Mouse (Mus musculus): ENCODE data around the gene Rgs6. TPM values are rescaled to one million over a fixed set of nuclear protein-coding genes. Genes with fewer than 3 reads are reported as not detected.

Gene Rgs6
- total RNA-seq, 2 experiments from 2014 or later: 12.6 to 13.8 TPM

DNA sequence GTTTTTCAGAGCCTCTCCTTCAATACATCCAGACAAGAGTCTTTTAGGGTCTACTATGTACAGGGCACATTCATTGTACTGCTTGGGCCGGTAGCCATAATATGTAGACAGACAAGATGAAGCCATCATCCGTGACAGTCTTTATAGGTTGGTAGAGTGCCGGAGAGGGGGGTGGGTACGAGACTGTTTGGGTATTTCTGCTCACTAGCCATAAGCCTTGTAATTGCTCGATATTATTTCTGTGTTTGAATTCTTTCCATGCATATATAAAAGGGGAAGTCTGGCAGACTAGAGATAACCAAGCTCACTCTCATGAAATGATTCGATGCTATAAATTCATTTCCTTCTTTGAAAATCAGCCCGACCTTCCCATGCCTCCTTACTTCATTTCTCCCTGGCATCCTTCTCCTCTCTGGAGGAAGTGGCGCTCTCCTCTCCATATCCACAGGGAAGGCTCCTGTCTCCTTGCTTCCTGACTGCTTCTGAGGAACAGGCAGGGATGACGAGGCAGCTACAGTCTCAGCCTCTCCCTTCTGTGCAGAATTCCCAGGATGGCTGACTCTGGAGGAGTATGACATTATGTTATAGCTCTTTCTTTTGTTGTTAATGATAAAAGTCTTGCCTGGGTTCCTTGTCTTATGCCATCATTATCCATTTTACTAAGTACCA, 416.1 kb downstream of the Rgs6 start:
- intact Hi-C loops (cut with DNase I): no loop called here
- DNase-seq (ENCODE audit: low spot score): no peak

DNA sequence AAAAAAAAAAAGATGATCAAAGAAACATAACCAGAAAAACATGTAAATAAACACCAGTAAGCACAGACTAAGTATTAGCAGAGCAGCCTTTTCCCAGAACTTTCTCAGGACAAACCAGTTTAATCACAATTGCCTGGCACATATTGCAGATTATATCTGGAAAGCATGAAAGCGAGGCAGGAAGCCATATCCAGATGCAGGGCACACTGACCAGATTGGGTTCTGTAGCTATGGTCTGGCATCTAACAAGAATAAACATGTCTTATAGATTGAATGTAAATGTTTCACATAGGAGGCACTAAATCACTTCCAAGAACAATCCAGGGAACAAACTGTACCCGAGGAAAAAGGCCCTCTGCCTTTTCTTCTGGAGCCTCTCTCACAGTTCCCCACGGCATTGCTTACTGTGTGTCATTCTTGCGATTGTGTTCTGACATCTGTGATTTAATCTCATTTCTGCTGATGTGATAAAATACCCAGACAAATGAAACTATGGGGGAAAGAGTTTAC, 423.0 kb downstream of the Rgs6 start:
- intact Hi-C loops (cut with DNase I): loop anchor here (10.0 kb wide), 2 partner anchors 396 to 426 kb away; partner anchors contain the start of gene Rgs6
- DNase-seq (ENCODE audit: low spot score): no peak

DNA sequence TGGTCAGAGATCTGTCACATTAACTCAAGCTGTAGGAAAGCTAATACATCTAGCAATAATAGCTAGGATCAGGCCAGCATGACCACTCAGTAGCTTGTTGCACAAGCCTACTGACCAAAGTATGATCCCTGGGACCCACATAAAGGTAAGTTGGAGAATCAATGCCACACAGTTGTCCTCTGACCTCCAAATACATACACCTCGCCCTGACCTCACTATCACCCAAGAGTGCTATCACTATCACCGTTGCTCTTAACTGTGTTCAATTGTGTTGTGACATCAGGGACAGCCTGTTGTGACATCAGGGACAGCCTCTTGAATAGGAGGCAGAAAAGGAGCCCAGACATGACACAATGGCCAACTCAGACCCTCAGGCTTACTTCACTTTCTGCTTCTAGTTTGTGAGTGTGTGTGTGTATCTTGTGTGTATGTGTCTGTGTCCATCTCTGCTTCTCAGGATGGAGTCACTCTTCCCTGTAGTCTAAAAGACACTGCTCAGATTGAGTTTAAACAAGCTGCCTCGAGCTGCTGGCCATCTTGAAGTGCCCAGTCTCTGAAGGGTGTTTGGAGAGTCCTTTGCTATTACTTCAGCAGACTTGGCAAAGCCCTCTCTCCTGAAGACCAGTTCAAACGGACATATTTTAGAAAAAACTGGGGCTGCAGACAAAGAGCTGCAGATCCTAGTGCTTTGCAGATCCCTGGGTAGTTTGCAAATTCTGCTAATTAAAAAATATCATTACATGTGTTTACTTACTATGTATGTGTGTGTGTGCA, 426.0 kb downstream of the Rgs6 start:
- DNase-seq (ENCODE audit: low spot score): no peak
- intact Hi-C loops (cut with DNase I): loop anchor here (10.0 kb wide), 2 partner anchors 399 to 429 kb away; partner anchors contain the start of gene Rgs6

DNA sequence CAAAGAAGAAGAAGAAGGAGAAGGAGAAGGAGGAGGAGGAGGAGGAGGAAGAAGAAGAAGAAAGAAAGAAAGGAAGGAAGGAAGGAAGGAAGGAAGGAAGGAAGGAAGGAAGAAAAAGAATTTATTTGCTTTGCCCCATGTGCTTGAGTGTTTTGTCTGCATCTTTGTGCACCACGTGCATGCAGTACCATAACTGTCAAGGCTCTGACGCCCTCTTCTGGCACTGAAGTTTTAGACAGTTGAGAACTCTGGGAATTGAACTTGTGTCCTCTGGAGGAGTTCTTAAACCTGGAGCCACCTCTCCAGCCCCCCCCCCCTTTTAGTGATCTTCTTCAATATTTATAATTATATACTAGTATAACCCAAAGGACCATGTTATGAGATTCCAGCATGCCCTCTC, 426.8 kb downstream of the Rgs6 start:
- intact Hi-C loops (cut with DNase I): loop anchor here (10.0 kb wide), 2 partner anchors 400 to 430 kb away; partner anchors contain the start of gene Rgs6
- DNase-seq (ENCODE audit: low spot score): no peak

DNA sequence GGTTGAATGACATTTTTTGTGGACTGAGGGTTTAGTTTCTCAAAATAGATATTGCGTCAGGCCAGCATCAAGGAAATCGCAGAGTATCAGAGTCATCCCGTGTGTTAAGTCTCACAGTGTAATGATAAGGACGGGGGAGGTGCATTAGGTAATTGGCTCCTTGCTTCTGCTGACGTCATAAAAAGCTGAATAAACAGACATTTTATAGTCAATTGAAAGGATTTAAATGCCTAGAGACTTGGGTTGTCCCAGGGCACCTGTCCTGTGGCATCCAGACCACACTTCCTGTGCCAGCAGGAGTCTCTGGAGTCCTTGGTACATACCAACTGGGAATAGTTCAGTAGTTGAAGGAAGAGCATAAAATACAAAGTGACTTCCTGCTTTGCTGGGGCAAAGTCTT, 427.3 kb downstream of the Rgs6 start:
- DNase-seq (ENCODE audit: low spot score): no peak
- intact Hi-C loops (cut with DNase I): loop anchor here (10.0 kb wide), 2 partner anchors 401 to 431 kb away; partner anchors contain the start of gene Rgs6

DNA sequence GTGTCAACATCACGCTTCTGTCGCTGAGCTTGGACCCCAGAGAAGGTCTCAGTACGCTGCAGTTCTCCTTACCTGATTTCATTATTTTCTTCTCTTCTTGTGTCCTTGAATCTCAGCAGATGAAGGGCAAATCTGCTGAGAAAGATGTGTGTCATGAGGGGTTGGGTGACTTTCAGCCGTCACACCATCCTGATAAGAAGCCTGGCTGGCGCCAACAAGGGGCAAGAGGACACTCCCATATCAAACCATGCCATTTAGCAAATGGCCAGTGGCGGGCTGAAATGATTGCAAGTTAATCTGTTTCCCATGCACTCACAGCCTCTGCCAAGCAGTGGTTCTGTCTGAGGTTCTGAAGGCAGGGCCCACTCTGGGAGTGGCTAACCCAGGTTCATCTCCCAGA, 428.4 kb downstream of the Rgs6 start:
- intact Hi-C loops (cut with DNase I): loop anchor here (2.0 to 10.0 kb wide), 3 partner anchors 316 to 432 kb away; partner anchors contain the start of gene Rgs6
- DNase-seq (ENCODE audit: low spot score): no peak

DNA sequence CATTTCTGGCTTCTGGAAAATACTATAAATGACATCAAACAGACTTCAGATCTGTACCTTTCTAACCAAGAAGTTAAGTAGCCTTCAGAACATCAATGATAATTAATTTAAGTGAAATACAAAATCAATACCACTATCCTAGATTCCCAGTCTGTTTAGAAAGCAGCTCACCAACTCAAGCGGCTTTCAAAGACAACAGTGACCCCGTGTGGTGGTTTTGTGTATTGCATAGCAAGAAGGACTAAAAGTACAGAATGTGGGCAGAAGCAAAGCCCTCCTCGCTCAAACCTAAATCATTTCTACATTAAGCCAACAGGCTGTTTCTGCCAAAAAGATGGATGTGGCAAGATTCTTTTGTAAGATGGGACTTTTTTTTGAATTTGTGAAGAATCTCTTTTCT, 429.9 kb downstream of the Rgs6 start:
- intact Hi-C loops (cut with DNase I): loop anchor here (1.0 to 10.0 kb wide), 4 partner anchors 71 to 520 kb away; partner anchors contain the start of gene Rgs6
- peak; percentile 28 for DNase-seq (ENCODE audit: low spot score)

DNA sequence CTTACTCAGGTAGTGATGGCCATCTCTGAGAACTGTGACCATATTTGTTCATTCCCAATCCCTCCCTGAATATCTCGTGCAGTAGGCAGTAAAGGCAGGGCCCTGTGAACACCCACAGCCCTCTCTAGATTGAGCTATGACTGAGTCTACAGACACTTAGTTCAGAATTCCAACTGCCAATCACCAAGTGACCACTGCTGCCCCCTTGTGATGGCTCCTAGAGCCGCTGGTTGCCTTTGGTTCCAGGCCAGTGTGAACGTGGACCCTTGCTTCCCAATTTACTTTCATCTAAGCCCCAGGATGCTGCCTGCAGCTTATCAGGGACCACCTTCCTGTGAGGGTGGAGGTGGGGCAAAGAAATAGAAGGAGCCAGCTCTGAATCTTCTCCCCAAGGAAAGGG, 438.9 kb downstream of the Rgs6 start:
- intact Hi-C loops (cut with DNase I): no loop called here
- no peak for DNase-seq (ENCODE audit: low spot score)

DNA sequence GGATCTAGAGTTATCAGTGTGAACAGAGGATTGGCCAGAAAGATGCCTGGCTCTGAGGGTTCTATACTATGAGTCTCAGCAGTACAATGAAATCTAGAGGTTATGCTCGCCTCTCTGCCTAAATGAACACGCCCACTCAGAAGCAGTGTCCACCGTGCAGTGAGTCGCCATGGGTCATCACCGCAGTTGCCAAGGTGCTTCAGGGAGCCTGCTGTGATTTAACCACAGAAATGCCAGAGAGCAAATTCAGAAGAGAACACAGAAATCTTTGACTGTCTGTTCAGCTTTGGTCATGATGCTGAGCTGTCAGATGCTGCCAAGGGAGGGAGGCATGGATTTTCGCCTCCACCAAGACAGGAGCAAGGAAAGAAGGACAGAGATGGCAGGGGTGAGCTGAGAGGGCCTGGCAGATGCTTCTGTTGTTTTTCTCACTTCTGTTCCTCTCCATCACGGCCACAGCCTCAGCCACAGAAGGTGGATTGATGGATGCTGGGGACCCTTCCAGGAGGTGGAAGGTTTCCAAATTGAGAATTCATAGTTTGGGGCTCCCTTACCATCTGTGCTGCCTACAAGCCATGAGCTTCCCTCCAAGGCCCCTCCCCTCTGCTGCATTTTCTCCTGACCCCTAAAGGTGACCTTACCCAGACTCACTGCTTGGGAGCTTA, 445.2 kb downstream of the Rgs6 start:
- intact Hi-C loops (cut with DNase I): no loop called here
- DNase-seq (ENCODE audit: low spot score): no peak

DNA sequence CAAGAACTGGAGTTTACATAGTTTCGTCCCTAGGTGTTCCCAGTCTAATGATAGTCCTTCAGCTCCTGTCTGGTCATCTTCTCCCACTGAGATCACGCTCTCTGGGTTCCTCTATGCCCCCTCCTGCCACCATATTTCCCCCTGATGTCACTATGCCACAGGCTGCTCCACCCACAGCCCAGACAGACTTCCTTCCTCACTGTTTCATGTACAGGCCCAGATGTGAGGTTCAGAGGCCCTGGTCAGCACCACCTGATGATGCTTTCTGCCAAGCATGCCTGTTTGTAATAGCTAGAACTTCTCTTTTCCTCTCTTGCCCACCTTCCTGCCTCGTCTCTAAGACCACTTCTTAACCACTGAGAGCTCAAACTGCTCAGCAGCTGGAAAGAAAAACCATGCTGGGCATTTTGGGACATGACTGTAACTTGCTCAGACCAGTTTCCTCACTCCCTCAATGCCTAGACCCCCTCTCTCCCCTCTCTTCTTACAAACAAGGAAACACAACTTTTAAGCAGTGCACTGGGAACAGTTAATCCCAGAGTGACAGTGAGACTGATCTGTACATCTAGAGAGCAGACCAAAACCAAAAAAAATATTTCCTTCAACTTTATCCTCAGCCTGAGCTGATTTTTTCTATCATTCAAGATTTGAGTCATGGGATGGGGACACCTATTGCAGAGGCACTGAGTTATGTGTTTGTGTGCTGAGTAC, 446.9 kb downstream of the Rgs6 start:
- no peak for DNase-seq (ENCODE audit: low spot score)
- intact Hi-C loops (cut with DNase I): no loop called here

DNA sequence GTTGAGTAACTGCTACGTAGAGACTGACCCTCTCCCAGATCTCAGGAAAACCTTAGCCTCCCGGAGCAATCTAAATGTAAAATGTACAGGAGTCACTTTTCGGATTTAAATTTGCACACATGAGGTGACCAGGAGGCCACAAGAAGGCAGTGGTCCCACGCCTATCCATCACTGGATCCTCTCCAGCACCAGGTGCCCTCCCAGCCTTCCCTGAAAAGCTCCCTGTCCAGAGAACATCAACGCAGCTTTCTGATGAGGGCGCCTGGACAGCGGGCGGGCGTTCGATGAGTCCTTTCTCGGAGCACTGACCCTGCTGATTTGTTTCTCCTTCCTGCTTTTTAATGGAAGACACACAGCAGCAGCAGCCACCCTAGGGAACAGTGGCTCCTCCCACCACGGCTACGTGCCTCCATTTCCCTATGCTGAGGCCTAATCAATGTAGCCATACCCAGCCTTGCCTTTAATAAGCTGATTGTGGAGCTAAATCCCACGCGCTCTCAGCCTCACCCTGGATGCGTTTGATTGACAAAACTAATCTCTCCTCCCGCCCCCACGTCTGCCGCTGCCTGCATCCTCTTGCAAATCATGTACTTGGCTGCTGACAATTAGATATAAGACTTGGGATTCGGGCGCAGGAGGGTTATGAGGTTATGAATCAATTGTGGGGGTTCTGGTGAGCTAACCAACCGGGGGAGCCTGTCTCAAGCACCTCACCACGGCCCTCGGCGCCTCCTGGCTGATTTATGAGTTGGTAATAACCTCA, 449.9 kb downstream of the Rgs6 start:
- DNase-seq (ENCODE audit: low spot score): no peak
- intact Hi-C loops (cut with DNase I): no loop called here

DNA sequence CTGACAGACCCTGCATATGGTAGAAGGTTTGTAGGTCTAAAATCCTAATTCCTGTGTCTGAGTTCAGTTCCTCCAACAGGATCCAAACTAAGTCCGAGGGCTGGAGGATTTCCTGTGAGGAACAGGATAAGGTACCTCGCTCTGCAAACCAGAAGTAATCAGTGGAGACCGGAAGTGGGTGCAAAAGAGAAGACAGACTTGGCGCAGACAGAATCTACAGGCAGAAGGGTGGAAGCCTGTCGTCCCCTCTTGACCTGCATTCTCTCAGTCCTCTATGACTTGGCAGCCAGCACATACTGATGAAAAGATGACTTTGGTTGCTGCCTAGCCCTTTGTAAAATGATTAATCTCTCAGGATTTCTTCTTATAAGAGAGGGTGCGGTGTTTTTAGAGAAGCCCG, 450.7 kb downstream of the Rgs6 start:
- no peak for DNase-seq (ENCODE audit: low spot score)
- intact Hi-C loops (cut with DNase I): no loop called here

DNA sequence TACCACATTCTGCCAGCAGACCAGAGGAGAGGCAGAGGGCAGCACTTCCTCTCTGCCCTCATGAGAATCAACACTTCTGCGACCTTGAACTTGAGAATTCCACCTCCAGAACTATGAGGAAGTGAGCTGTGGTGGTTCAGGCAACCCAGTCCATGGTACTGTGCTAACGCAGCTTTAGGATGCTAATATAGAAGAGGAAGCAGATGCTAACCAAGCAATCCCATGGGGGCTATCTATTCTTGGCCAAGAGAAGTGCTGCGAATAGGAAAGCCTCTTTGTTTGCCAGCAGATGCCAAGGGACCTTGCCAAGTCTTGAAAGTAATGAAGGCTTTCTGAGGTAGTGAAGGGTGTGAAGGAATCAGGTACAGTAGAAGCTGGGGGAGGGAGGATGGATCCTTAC, 451.8 kb downstream of the Rgs6 start:
- no peak for DNase-seq (ENCODE audit: low spot score)
- intact Hi-C loops (cut with DNase I): no loop called here

DNA sequence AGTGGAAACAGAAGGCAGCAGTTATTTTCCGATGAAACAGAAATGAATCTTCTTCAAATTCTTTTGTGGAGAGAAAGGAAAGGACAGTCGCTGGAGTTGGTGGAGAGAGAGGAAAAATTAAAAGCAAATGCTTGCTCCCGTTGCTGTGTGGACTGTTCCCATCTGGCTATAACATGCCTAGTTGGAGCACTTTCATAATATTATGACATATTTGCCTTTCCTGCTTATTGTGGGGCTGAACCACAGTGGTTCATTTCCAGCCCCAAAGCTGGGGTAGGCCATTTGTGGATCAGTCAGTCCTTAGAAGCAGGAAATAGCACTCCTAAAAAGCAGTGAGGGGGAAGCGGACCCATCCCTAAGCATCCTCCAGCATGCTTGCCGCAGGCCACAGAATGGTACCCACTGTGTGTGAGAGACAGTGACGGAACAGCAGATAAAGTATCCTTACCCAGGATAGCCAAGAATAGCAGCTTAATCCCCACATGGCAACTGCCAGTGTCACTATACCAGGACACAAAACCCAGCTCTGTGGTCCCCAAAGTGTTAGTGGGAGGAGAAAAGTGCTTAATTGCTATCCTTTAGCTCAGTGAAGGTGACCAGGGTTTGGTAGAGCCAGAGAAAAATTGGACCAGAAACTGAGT, 456.0 kb downstream of the Rgs6 start:
- intact Hi-C loops (cut with DNase I): no loop called here
- no peak for DNase-seq (ENCODE audit: low spot score)

DNA sequence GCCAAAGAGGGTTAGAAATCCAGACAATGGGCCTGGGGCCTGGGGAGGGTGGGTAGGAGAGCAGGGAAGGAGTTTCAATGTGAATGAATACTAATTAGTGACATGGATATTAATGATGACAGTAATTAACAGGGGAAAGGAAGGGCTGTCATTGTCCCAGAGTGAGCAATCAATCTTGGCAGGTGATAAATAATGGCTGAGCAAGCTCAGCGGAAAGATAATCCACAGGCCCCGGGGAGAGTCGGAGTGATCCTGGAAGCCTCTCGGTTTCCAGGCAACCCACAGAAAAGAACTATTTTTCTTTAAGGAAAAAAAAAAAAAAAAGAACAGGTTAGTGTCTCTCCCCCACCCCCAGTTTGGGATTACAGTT, 456.5 kb downstream of the Rgs6 start:
- intact Hi-C loops (cut with DNase I): no loop called here
- DNase-seq (ENCODE audit: low spot score): no peak

DNA sequence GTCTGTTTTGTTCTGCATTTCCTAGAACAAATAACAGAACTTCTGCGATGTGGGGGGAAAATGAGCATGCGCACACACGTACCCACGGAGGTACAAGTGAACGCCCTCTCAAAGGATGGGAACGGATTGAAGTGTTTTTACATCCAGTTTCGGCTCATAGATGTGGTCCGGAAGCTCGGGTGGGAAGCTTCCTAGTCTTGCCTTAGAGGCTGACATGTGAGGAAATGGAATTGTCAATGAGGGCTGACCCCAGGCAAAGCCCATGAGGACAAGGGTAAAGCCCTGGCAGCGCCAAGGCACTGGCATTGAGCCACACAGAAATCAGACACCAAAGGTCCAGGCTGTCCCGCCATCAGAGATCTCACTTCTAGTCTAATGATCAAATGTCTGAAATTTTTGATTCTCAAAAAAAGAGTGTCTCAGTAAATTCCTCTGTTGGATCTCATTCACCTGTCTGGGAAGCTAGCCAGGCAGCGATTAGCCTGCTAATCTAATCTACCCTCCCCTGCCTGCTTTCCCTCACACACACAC, 457.0 kb downstream of the Rgs6 start:
- intact Hi-C loops (cut with DNase I): no loop called here

DNA sequence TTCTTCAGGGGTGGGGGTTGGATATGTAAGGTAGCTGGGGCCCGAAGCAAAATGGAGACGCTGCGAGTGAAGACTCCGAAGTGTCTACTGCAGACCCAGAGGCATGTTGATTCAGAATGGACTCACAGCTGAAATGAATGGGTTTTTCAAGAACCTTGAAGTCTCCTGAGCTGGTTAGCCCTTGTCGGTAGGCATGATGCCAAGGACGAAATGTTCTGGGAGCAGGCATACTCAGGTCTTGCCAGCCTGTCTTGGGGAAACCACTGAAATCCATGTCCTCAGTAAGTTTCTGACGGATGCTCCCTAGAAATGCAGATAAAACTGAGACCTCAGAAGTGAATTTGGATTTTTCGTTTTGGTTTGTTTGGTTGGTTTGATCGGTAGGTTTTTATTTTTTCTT, 458.6 kb downstream of the Rgs6 start:
- intact Hi-C loops (cut with DNase I): no loop called here
- DNase-seq (ENCODE audit: low spot score): no peak

More for the DNA sequence above, 457.0 kb downstream of the Rgs6 start:
- DNase-seq (ENCODE audit: low spot score): no peak

DNA sequence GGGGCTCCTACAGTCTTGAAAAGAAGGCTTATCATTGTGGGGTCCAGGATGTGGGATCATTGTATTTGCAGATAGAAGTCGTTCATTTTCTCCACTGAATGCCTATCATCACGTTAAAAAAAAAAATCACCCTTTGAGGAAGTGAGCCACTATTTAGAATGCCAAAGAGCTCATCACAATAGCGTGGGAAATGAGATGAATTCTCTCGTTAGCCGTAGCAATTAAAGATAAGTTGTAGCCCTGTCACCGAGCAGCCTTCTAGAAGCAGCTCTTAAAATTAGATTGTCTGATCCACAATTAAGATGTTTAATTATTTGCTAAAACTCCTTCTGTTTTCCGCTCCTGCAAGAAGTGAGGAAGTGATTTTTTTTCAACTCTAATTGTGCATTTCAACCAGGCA, 459.6 kb downstream of the Rgs6 start:
- intact Hi-C loops (cut with DNase I): no loop called here
- no peak for DNase-seq (ENCODE audit: low spot score)

DNA sequence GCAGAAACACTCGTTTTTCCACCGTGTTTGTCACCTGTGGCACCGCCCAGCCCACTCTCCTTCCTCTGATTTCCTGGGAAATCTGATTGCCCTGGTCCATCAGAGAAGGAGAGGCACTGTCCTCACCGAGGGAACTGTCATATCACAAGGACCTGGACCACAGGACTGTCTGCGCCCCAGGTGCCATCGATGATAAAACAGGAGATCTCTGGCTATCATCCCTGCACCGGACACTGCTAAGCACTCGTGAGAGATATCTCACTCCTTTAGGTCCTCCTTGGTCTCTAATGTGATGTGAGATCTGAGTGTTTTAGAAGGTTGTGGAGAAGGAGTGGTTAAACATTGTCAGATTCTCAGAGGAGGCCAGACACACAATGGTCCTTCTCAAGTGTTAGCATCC, 462.4 kb downstream of the Rgs6 start:
- intact Hi-C loops (cut with DNase I): no loop called here
- DNase-seq (ENCODE audit: low spot score): no peak

All from heart, postnatal 25 days (tissue).